8 mouse cellular contexts compared by ENCODE assay signal in the genomic region with DNA sequence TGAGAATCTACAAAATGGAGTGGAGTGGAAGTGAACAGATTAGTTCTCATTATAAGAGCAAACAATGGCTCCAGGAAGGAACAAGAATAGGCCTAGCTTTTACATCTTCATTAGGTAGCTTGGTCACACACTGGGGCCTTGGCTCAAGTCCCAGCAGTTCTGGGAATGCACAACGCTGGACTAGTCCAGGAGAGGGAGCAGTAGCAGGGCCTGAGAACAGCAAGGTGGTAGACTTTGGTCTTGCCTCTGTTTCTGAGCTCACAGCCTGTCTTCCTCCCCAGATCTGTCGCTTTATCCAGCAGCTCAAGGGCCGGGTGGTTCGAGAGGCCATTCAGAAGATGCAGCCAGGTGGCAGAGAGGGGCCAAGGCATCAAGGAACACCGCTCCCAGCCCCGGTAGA. TPM values are rescaled to one million over a fixed set of nuclear protein-coding genes. Genes with fewer than 3 reads are reported as not detected.
DNase-seq lines count a peak whose midpoint lies in the region; ATAC-seq lines count a peak whose summit lies in the region.

No protein-coding gene starts in this region.

- peak; percentile 52 for DNase-seq in ovary, postnatal 14 days (ENCODE audit: low spot score)
- no peak for DNase-seq in ovary, adult 18-20 months (ENCODE audit: low spot score)
- DNase-seq in cerebellum, postnatal 10 days = peak; percentile 94 to 95
- peak; percentile 71 to 77 for DNase-seq in heart, postnatal 10 days
- DNase-seq in kidney, postnatal 4 days = peak; percentile 71 to 84
- peak; percentile 36 for DNase-seq in lung, postnatal 36 days

- no peak for ATAC-seq in megakaryocyte progenitor cell, adult 5-6 weeks (replicated peaks; ENCODE audit: poor library complexity)
- ATAC-seq in activated CD4-positive, CD25-positive, alpha-beta regulatory T cell, adult 4 months = no peak

- intact Hi-C loops in heart, postnatal 10 days (cut with DNase I) = loop anchor here (5.0 to 10.0 kb wide), 4 partner anchors 118 to 629 kb away; partner anchors contain the start of genes Pcp2, Pet100 and Xab2

RNA-seq across cellular contexts. Expression of gene Snapc2, which starts 1.1 kb away (rescaled TPM):
- 10 to 100 TPM; 16.6 to 20.5 TPM for total RNA-seq in heart, postnatal 10 days (2021)
- total RNA-seq in megakaryocyte progenitor cell, adult 5-6 weeks (2015) = 18.3 and 22.3 TPM in 2 replicates
- total RNA-seq in megakaryocyte progenitor cell, adult 5-6 weeks (2017) = 8.4 and 12.0 TPM in 2 replicates
- 10 to 100 TPM; 10.4 to 11.0 TPM for polyA plus RNA-seq in activated CD4-positive, CD25-positive, alpha-beta regulatory T cell, adult 4 months (2017; shearing (Covaris generic))

RNA-seq across cellular contexts. Expression of gene Ctxn1, which starts 5.1 kb away (rescaled TPM):
- 1 to 10 TPM; 4.5 to 5.6 TPM for total RNA-seq in heart, postnatal 10 days (2021)
- 2.8 and 4.2 TPM in 2 replicates for total RNA-seq in megakaryocyte progenitor cell, adult 5-6 weeks (2015)
- 0.81 TPM in 1 of 2 replicates, not detected in the other for total RNA-seq in megakaryocyte progenitor cell, adult 5-6 weeks (2017)
- under 1 TPM in 1 of 2 experiments, not detected in 1; 0.83 TPM for polyA plus RNA-seq in activated CD4-positive, CD25-positive, alpha-beta regulatory T cell, adult 4 months (2017; shearing (Covaris generic))

RNA-seq across cellular contexts. Expression of gene Tgfbr3l, which starts 6.0 kb away (rescaled TPM):
- 1 to 10 TPM; 4.5 to 6.7 TPM for total RNA-seq in heart, postnatal 10 days (2021)
- total RNA-seq in megakaryocyte progenitor cell, adult 5-6 weeks (2015) = 2.5 and 3.9 TPM in 2 replicates
- 2.3 and 2.8 TPM in 2 replicates for total RNA-seq in megakaryocyte progenitor cell, adult 5-6 weeks (2017)
- 1 to 10 TPM; 3.5 to 6.8 TPM for polyA plus RNA-seq in activated CD4-positive, CD25-positive, alpha-beta regulatory T cell, adult 4 months (2017; shearing (Covaris generic))

RNA-seq across cellular contexts. Expression of gene Gm49320, which starts 15.3 kb away (rescaled TPM):
- under 1 TPM in 1 of 2 experiments, not detected in 1; 0.57 TPM for total RNA-seq in heart, postnatal 10 days (2021)
- 1.2 and 2.6 TPM in 2 replicates for total RNA-seq in megakaryocyte progenitor cell, adult 5-6 weeks (2015)
- total RNA-seq in megakaryocyte progenitor cell, adult 5-6 weeks (2017) = not detected in 2 replicates
- 1 to 10 TPM in 1 of 2 experiments, under 1 TPM in 1; 0.61 to 1.3 TPM for polyA plus RNA-seq in activated CD4-positive, CD25-positive, alpha-beta regulatory T cell, adult 4 months (2017; shearing (Covaris generic))

RNA-seq across cellular contexts. Expression of gene Map2k7, which starts 15.5 kb away (rescaled TPM):
- 10 to 100 TPM; 66.6 to 74.1 TPM for total RNA-seq in heart, postnatal 10 days (2021)
- total RNA-seq in megakaryocyte progenitor cell, adult 5-6 weeks (2015) = 29.7 and 34.2 TPM in 2 replicates
- 29.2 and 29.4 TPM in 2 replicates for total RNA-seq in megakaryocyte progenitor cell, adult 5-6 weeks (2017)
- polyA plus RNA-seq in activated CD4-positive, CD25-positive, alpha-beta regulatory T cell, adult 4 months (2017; shearing (Covaris generic)) = 10 to 100 TPM; 18.3 to 29.8 TPM
